Comparison of ENCODE assay signal across 22 mouse cellular contexts in the genomic region with DNA sequence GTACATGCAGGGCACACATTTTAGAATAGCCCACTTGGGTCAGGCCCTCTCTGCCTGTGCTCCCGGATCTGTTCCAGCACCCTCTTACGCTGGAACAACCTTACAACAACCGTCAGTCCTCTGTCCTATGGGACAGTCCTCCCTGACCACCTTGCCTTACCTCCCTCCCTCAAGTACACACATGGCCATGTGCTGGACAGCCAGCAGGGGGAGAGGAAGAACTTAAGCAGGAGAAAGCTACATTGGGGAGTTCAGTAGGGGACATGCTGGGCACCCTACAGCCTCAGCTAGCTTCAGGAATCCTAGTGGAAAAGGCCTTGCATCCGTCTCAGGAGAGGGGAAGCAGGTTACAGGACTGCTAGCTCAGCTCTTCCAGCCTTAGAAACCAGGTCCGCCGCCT. TPM values are rescaled to one million over a fixed set of nuclear protein-coding genes. Genes with fewer than 3 reads are reported as not detected.
DNase-seq lines count a peak whose midpoint lies in the region; ATAC-seq and TF ChIP-seq lines count a peak whose summit lies in the region.
"Had no signal": no experiment of that assay in that cellular context is flagged by ENCODE, and none has a peak within 500 bp of the region (broad histone marks: within the 10 kb centered on the region; RNA-seq: fewer than 3 reads in every experiment).

No protein-coding gene starts in this region.

- WGBS in embryonic facial prominence, embryonic 15.5 days, result 79% methylated on average over 6 of the region's 6 CpGs
- WGBS in embryonic facial prominence, embryonic 10.5 days, result 87% methylated on average over 6 of the region's 6 CpGs
- WGBS in kidney, postnatal 0 days, result 84% methylated on average over 6 of the region's 6 CpGs
- 96% methylated on average over 6 of the region's 6 CpGs for WGBS in lung, adult 2 months

- peaks cover 50% of the 10 kb centered on the region for H3K27me3 ChIP-seq in embryonic facial prominence, embryonic 15.5 days
- H3K27me3 ChIP-seq in embryonic facial prominence, embryonic 10.5 days (replicated peaks; ENCODE audit: low read depth, poor library complexity, severe bottlenecking), result peaks cover 68% of the 10 kb centered on the region
- H3K27me3 ChIP-seq in kidney, postnatal 0 days (ENCODE audit: insufficient read depth, low read length), result peaks cover 12% of the 10 kb centered on the region

- TF ChIP-seq POLR2A in lung, adult 2 months (IDR thresholded peaks at IDR 0.05; ENCODE audit: borderline replicate concordance, extremely low read depth, low read depth, low read length), result no peak
- no peak for TF ChIP-seq POLR2A in brain, embryonic 14.5 days (IDR thresholded peaks at IDR 0.05; ENCODE audit: borderline replicate concordance, extremely low read depth, insufficient read depth, insufficient read length, poor library complexity, severe bottlenecking)

- peaks cover 43% of the 10 kb centered on the region for H3K4me1 ChIP-seq in embryonic facial prominence, embryonic 15.5 days
- H3K4me1 ChIP-seq in embryonic facial prominence, embryonic 10.5 days, result peaks cover 78% of the 10 kb centered on the region
- H3K4me1 ChIP-seq in kidney, postnatal 0 days (replicated peaks; ENCODE audit: insufficient read depth, low read length), result peaks cover 9% of the 10 kb centered on the region; the same call in 1 of the 2 replicates
- H3K4me1 ChIP-seq in lung, adult 2 months (ENCODE audit: control insufficient read depth, insufficient read depth, low read length), result no peaks in the 10 kb centered on the region

- TF ChIP-seq CTCF in kidney, postnatal 0 days (IDR thresholded peaks at IDR 0.05; ENCODE audit: low read depth), result peak; percentile 49; the same call in 1 of the 2 replicates
- peak; percentile 27; the same call in 1 of the 2 replicates for TF ChIP-seq CTCF in lung, adult 2 months (IDR thresholded peaks at IDR 0.05; ENCODE audit: insufficient read depth, low read length)
- TF ChIP-seq CTCF in brain, embryonic 14.5 days (IDR thresholded peaks at IDR 0.05; ENCODE audit: borderline replicate concordance, extremely low read depth, insufficient read depth, insufficient read length), result 0 out of 2 replicates have a peak, but pooled peaks have one; percentile 12

- no peak for DNase-seq in embryonic facial prominence, embryonic 10.5 days (ENCODE audit: low spot score)
- DNase-seq in kidney, postnatal 0 days (ENCODE audit: low spot score), result no peak
- no peak for DNase-seq in kidney, postnatal 36 days
- DNase-seq in lung, adult 2 months, result no peak
- no peak for DNase-seq in lung, postnatal 25 days (ENCODE audit: low spot score)
- no peak for DNase-seq in brain, embryonic 14.5 days (ENCODE audit: low read depth)
- DNase-seq in retina, postnatal 1 day, result no peak
- DNase-seq: adrenal gland, postnatal 36 days; cerebellum, adult 2 months; kidney, adult 2 months; kidney, postnatal 14 days; right cerebral cortex, postnatal 25 days; thymus, adult 18-20 months; thymus, postnatal 4 days had no signal

- no peak overlapping the region for H3K4me3 ChIP-seq in embryonic facial prominence, embryonic 15.5 days (replicated peaks)
- no peak overlapping the region for H3K4me3 ChIP-seq in embryonic facial prominence, embryonic 10.5 days
- H3K4me3 ChIP-seq in kidney, postnatal 0 days (replicated peaks; ENCODE audit: low read depth, low read length), result no peak overlapping the region
- H3K4me3 ChIP-seq in lung, adult 2 months (replicated peaks; ENCODE audit: extremely low read depth, low read depth, low read length), result no peak overlapping the region
- H3K4me3 ChIP-seq: embryonic facial prominence, embryonic 12.5 days; heart, embryonic 15.5 days; limb, embryonic 12.5 days; midbrain, embryonic 13.5 days; myocyte had no signal

- H3K27ac ChIP-seq in embryonic facial prominence, embryonic 15.5 days (replicated peaks), result no peak overlapping the region
- H3K27ac ChIP-seq in embryonic facial prominence, embryonic 10.5 days (replicated peaks), result no peak overlapping the region
- no peak overlapping the region for H3K27ac ChIP-seq in kidney, postnatal 0 days
- H3K27ac ChIP-seq: embryonic facial prominence, embryonic 12.5 days; heart, embryonic 15.5 days; limb, embryonic 12.5 days; midbrain, embryonic 13.5 days had no signal

- H3K36me3 ChIP-seq in embryonic facial prominence, embryonic 15.5 days, result 0 out of 2 replicates have a peak, but pooled peaks cover 2% of the 10 kb centered on the region
- H3K36me3 ChIP-seq in embryonic facial prominence, embryonic 10.5 days (replicated peaks), result no peaks in the 10 kb centered on the region
- no peaks in the 10 kb centered on the region for H3K36me3 ChIP-seq in kidney, postnatal 0 days (ENCODE audit: insufficient read depth, low read length)
- H3K36me3 ChIP-seq: embryonic facial prominence, embryonic 12.5 days; G1E; heart, embryonic 15.5 days; limb, embryonic 12.5 days had no signal

- no peak for ATAC-seq in embryonic facial prominence, embryonic 15.5 days (ENCODE audit: insufficient number of reproducible peaks, low FRiP score, low TSS enrichment, low read depth)
- ATAC-seq in kidney, postnatal 0 days (replicated peaks; ENCODE audit: low FRiP score, low read depth), result no peak
- ATAC-seq: forebrain, embryonic 16.5 days; midbrain, embryonic 13.5 days had no signal

- H3K4me2 ChIP-seq in embryonic facial prominence, embryonic 15.5 days (replicated peaks), result peak overlapping the region; percentile 98; the same call in 1 of the 2 replicates
- H3K4me2 ChIP-seq in kidney, postnatal 0 days (ENCODE audit: low read length), result no peak overlapping the region
- H3K4me2 ChIP-seq: heart, embryonic 15.5 days; midbrain, embryonic 13.5 days had no signal

- H3K9me3 ChIP-seq in embryonic facial prominence, embryonic 15.5 days (replicated peaks), result no peaks in the 10 kb centered on the region
- H3K9me3 ChIP-seq in embryonic facial prominence, embryonic 10.5 days, result no peaks in the 10 kb centered on the region
- no peaks in the 10 kb centered on the region for H3K9me3 ChIP-seq in kidney, postnatal 0 days (replicated peaks; ENCODE audit: low read length)
- H3K9me3 ChIP-seq: embryonic facial prominence, embryonic 12.5 days; heart, embryonic 15.5 days; limb, embryonic 12.5 days; midbrain, embryonic 13.5 days had no signal

- H3K9ac ChIP-seq in embryonic facial prominence, embryonic 15.5 days, result no peak overlapping the region
- H3K9ac ChIP-seq in kidney, postnatal 0 days (ENCODE audit: low read depth, low read length), result no peak overlapping the region
- H3K9ac ChIP-seq: embryonic facial prominence, embryonic 12.5 days; heart, embryonic 15.5 days; limb, embryonic 12.5 days had no signal

RNA-seq across cellular contexts. Expression of gene Jag2, which starts 3.6 kb away (rescaled TPM):
- polyA plus RNA-seq in embryonic facial prominence, embryonic 15.5 days (2015; fragmentation: Nextera tagmentation; extraction: Ambion mirVana), result 13.0 and 14.3 TPM in 2 replicates
- 4.8 and 5.3 TPM in 2 replicates for polyA plus RNA-seq in embryonic facial prominence, embryonic 10.5 days (2016; fragmentation: Nextera tagmentation; extraction: Ambion mirVana)
- 2.4 and 2.9 TPM in 2 replicates for polyA plus RNA-seq in kidney, postnatal 0 days (2015; fragmentation: Nextera tagmentation; extraction: Ambion mirVana)
- polyA plus RNA-seq in lung, adult 2 months (2012; rRNA removed), result 54.0 and 62.8 TPM in 2 replicates
- 46.1 and 74.7 TPM in 2 replicates for polyA plus RNA-seq in brain, embryonic 14.5 days (2012; rRNA removed)

RNA-seq across cellular contexts. Expression of gene Nudt14, which starts 16.0 kb away (rescaled TPM):
- polyA plus RNA-seq in embryonic facial prominence, embryonic 15.5 days (2015; fragmentation: Nextera tagmentation; extraction: Ambion mirVana), result 93.4 and 94.7 TPM in 2 replicates
- polyA plus RNA-seq in embryonic facial prominence, embryonic 10.5 days (2016; fragmentation: Nextera tagmentation; extraction: Ambion mirVana), result 78.1 and 83.8 TPM in 2 replicates
- polyA plus RNA-seq in kidney, postnatal 0 days (2015; fragmentation: Nextera tagmentation; extraction: Ambion mirVana), result 99.2 and 102 TPM in 2 replicates
- 43.4 and 47.4 TPM in 2 replicates for polyA plus RNA-seq in lung, adult 2 months (2012; rRNA removed)
- polyA plus RNA-seq in brain, embryonic 14.5 days (2012; rRNA removed), result 34.9 and 47.3 TPM in 2 replicates

RNA-seq across cellular contexts. Expression of gene Btbd6, which starts 50.3 kb away (rescaled TPM):
- polyA plus RNA-seq in embryonic facial prominence, embryonic 15.5 days (2015; fragmentation: Nextera tagmentation; extraction: Ambion mirVana), result 28.9 and 31.5 TPM in 2 replicates
- 22.3 and 23.0 TPM in 2 replicates for polyA plus RNA-seq in embryonic facial prominence, embryonic 10.5 days (2016; fragmentation: Nextera tagmentation; extraction: Ambion mirVana)
- polyA plus RNA-seq in kidney, postnatal 0 days (2015; fragmentation: Nextera tagmentation; extraction: Ambion mirVana), result 22.8 and 24.9 TPM in 2 replicates
- 48.4 and 72.3 TPM in 2 replicates for polyA plus RNA-seq in lung, adult 2 months (2012; rRNA removed)
- polyA plus RNA-seq in brain, embryonic 14.5 days (2012; rRNA removed), result 61.4 and 61.7 TPM in 2 replicates

RNA-seq across cellular contexts. Expression of gene Gpr132, which starts 57.9 kb away (rescaled TPM):
- 0.35 and 0.41 TPM in 2 replicates for polyA plus RNA-seq in embryonic facial prominence, embryonic 15.5 days (2015; fragmentation: Nextera tagmentation; extraction: Ambion mirVana)
- polyA plus RNA-seq in embryonic facial prominence, embryonic 10.5 days (2016; fragmentation: Nextera tagmentation; extraction: Ambion mirVana), result 0.30 TPM in 1 of 2 replicates, not detected in the other
- polyA plus RNA-seq in kidney, postnatal 0 days (2015; fragmentation: Nextera tagmentation; extraction: Ambion mirVana), result 0.10 and 0.11 TPM in 2 replicates
- polyA plus RNA-seq in lung, adult 2 months (2012; rRNA removed), result 9.2 and 12.9 TPM in 2 replicates
- polyA plus RNA-seq in brain, embryonic 14.5 days (2012; rRNA removed), result 0.05 and 0.07 TPM in 2 replicates
- polyA plus RNA-seq: forebrain, embryonic 16.5 days; limb, embryonic 12.5 days; midbrain, embryonic 13.5 days had no signal
